Mouse (Mus musculus): ENCODE measurements around the gene E2f6.

GRCm38 (mm10) chr12:16822181-16822734 is 11.5 kb downstream of the E2f6 start:
- TF ChIP-seq CTCF (IDR thresholded peaks at IDR 0.05; ENCODE audit: low read depth) = no peak
- TF ChIP-seq EP300 (IDR thresholded peaks at IDR 0.05; ENCODE audit: low read depth) = no peak

All from heart, postnatal 0 days (tissue).